14 mouse cellular contexts compared by ENCODE assay signal in genomic region chr1:51931561-51931960, GRCm38 (mm10). TPM values are rescaled to one million over a fixed set of nuclear protein-coding genes. Genes with fewer than 3 reads are reported as not detected.
"Had no signal": no experiment of that assay in that cellular context is flagged by ENCODE, and none has a peak within 500 bp of the region (broad histone marks: within the 10 kb centered on the region; RNA-seq: fewer than 3 reads in every experiment).

No protein-coding gene starts in this region.

- H3K4me1 ChIP-seq: midbrain, embryonic 15.5 days; neural tube, embryonic 12.5 days had no signal

- DNase-seq: kidney, adult 9 months; kidney, postnatal 10 days; kidney, postnatal 4 days; lung, adult 2 months; lung, postnatal 36 days; spleen, adult 18-20 months had no signal

- H3K27me3 ChIP-seq: liver, embryonic 15.5 days; midbrain, embryonic 15.5 days; neural tube, embryonic 12.5 days had no signal

- H3K9ac ChIP-seq: liver, embryonic 15.5 days; midbrain, embryonic 15.5 days; neural tube, embryonic 12.5 days had no signal

- H3K9me3 ChIP-seq: limb, embryonic 10.5 days; liver, embryonic 15.5 days; midbrain, embryonic 15.5 days; neural tube, embryonic 12.5 days had no signal

- H3K27ac ChIP-seq: left cerebral cortex, adult 2 months; limb, embryonic 10.5 days; liver, embryonic 15.5 days; midbrain, embryonic 15.5 days; neural tube, embryonic 12.5 days had no signal

- H3K4me2 ChIP-seq: liver, embryonic 11.5 days; liver, embryonic 15.5 days; midbrain, embryonic 15.5 days; neural tube, embryonic 12.5 days had no signal

- H3K36me3 ChIP-seq: limb, embryonic 10.5 days; liver, embryonic 15.5 days; midbrain, embryonic 15.5 days; neural tube, embryonic 12.5 days had no signal

- H3K4me3 ChIP-seq: left cerebral cortex, adult 2 months; limb, embryonic 10.5 days; liver, embryonic 15.5 days; midbrain, embryonic 15.5 days; neural tube, embryonic 12.5 days had no signal

- ATAC-seq: lung, postnatal 0 days; midbrain, embryonic 15.5 days had no signal

RNA-seq across cellular contexts. Expression of gene Myo1b, which starts 15.7 kb away (rescaled TPM):
- total RNA-seq: neutrophil, adult 5-6 weeks had no signal
